Mouse (Mus musculus) right cerebral cortex, adult 18-20 months (tissue): ENCODE measurements at regions not wholly inside any gene's neighbourhood (a gene's known extent, or its start where the extent isn't known, plus 50 kb on each side); places are given as distances from the start of the nearest gene placed in this dataset.

Source experiments
- DNase-seq: peaks from one replicate; pipeline ENCODE4 v3.0.0; 2022; ENCODE audit warnings: mixed read lengths

DNA sequence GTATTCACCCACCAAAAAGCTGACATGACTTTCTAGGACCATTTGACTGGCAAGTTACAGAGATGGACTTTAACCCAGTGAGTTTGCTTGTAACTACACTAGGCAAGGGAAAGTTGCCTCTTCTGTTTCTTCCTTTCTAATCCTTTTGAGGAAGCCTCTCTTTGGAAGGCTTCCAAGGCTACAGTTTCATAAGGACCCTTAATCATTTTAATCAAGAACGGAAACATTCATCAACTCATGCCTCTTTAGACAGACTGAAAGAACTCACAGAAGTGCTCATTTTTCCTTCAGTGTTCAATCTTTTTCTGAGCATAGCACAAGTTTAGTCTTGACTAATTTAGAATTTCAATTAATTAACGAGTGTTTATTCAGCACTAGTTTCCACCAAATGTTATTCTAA, 84.2 kb downstream of the Ddx1 start:
- DNase-seq: no peak

DNA sequence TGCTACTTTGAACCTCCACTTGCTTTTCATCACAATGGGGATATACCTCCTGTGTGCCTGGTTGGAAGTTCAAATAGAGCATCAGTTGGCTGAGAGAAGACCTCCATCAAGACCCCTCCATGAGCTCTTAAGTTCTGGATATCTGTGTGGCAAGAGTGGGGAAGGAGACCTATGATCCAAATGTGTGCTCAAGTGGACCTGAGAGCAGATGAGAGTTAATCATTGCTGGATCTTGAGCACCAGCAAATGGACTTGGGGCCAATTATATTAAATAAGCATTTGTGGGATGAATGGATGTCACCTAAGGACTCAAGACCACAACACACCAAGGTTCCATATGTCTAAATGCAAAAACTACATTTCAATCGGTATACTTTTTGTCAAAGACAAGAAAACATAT, 88.0 kb downstream of the Ddx1 start:
- no peak for DNase-seq

DNA sequence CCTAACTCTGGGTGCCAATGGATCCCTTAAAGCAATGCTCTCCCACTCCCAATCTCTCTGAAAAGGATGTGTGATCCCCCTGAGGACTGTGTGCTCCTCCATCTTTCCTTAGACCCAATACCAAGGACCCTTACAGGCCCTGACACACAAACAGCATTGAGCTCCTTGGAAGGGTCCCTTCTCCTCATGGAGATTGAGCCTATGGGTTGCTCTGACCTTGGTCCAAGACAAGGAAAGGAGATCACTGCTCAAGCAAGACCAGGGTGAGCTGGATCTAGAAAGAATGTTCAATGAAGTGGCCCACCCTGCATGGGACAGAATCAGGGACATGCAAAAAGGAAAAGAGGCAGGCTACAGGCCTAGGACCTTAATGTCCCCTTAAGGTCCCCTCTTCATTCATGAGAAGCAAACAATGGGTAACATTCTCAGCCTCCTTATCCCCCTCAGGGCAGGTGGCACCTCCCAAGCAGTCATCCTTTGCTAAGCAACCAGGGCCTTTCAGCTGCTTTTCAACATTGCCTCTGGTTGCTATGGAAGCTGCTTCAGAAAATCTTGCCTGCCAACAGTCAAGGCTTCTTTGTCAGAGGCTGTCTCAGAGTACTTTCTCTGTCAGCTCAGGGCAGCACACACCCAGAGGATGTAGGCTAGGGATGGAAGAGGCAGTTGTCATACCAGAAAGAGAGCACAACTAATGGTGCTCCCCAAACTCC, 89.5 kb downstream of the Ddx1 start:
- DNase-seq: peak; percentile 67

DNA sequence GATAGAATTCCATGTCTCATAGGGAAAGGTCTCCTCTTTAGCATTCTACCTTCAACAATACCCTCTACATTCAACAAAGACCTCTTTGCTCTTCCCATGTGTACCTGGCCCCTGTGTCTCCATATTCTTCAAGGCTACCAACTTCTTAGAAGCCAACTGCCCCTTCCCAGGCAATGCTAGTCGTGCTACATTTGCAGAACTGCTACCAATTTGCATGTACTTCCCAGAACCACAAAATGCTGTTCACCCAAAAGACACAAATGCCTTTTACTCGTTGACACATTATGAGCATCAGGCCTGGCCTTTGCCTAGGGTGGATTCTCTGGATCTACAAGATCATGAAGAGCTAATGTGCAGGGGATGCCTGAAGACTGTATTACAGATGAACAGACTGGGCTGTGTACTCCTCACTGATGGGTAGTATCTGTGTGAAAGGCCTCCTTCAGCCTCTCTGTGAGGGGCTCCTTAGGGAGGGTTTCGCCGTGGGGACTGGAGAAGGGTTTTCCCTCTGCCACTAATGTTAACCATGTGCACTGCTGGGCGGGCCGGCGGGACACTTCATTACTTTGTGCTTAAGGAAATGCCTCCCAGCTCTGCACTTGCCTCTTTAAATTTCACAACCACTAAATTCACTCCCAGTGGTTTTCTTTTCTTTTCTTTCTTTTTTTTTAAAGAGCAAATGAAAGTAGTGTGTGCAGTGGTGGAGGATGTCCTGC, 91.2 kb downstream of the Ddx1 start:
- DNase-seq: no peak

DNA sequence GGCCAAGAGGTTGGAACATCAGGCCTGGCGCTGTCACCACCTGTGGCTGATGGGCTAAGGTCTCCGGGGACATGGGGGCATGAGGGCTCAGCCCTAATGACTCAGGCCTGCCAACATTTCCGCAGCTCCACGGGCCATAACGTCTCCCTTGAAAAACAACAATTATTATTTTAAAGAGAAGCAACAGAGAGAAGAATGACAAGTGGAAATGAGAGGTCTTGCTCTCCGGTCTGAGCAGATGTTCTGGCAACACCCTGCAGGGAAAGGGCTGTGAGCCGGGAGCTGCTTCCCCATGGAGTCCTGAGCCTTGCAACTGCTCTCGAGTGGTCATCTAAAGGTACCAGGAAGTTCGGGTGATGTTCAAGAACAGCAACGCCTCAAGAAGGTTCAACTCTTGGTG, 91.9 kb downstream of the Ddx1 start:
- no peak for DNase-seq

DNA sequence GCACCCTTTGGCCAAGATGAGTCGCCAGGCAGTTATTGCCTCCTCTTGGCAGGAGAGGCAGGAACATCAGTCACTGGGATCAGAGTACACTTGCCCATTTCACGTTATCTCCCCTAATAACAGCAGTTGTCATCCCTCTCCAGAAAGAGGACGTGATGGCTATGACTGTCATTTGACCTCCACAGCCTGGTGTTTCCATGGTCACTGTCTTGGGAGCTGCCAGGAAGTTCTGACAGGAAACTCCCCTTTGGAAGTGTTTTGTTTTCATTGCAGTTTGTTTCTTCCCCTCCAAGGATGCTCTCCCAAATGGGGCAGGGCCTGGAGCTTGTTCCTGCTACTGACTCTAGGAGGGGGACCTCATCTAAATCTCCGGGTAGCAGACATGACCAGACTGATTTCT, 98.3 kb downstream of the Ddx1 start:
- DNase-seq: no peak

DNA sequence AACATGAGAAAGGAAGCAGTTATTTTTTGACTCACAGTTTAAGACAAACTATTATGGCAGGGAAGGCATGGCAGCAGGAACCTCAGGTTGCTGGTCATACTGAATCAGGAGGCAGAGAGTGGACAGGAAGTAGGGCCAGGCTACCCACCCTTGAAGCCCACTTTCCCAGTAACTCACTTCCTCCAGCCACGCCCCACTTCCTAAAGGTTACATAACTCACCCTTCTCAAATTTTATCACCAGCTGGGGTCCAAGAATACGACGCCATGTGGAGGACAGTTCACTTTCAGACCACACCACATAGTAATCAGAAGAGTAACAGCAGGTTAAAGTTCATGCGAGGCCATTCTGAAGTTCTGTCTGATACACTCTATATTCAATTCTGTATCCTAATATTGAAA, 101.8 kb downstream of the Ddx1 start:
- DNase-seq: no peak

DNA sequence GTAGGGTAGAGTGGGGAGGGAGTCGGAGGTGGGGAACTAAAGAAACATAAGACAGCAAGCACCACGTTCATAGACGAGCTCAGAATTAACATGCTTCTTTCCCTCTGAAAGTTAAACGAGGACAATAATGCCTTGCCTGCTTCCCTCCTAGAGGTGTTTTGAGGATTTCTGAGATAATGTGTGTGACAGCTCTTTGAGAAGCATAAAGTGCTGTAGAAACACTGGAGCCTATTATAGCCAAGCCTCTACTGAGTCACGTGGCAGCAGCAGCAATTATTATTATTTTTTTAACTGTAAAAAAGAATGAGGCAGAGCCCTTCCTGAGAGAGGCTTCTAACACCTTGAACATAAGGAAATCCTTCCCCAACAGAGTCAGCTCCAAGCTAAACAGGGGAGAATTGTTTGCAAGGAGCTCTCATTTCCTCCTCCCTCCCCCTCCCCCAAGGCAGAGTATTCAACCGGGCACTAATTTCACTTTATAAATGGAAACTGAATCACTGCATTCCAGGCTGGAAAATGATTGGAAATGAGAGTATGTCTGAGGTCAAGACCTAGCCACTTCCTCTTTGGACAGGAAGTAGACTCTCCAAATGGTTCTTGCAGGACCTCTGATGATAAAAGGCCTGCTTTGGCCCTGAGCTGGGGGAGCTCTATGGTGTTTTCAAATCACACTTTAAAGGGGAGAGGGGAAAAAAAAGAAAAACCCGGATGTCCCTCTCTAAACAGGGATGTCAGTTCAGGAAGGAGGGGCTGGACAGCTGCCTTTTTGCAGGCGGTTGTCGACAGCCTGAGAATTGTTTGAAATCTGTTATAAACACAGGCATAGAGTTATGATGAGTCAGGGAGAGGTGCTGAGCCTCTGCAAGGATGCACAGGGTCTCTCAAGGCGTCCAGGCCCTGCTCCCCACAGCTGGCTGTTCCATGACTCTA, 103.6 kb downstream of the Ddx1 start:
- DNase-seq: no peak

DNA sequence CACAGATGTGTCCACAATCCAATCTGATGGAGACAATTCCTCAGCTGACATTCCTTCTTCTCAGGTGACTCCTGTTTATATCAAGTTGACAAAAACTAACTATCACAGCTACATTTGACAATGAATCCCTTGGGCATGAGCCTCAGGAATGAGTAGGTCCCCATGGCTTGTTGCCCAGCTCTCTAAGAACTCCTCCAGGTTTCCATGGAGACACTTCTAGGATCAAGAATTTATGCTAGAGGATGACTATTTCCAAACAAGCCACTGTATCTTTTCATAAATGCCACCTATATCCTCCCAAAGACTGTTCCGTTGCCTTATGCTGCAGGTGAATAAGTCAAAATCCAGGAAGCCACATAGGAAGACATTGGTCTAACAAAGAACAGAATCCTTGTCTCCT, 104.3 kb downstream of the Ddx1 start:
- peak; percentile 65 for DNase-seq

DNA sequence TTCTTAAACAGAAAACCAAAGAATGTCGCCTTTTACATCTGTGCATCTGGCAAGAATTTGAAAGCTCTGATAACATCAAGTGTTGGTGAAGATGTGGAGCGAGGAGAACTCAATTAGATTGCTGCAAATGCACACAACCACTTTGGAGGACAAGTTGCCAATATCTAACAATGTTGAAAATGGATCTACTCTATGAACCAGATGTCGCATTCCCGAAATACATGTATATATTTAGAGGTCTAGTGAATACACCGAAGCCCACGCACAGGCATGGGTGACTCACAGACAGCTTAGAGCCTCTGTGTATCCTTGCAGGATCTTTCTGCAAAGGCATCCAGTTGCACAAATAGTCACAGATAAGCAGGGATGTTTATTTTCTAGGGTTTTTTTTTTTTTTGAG, 108.4 kb downstream of the Ddx1 start:
- peak; percentile 88 for DNase-seq

DNA sequence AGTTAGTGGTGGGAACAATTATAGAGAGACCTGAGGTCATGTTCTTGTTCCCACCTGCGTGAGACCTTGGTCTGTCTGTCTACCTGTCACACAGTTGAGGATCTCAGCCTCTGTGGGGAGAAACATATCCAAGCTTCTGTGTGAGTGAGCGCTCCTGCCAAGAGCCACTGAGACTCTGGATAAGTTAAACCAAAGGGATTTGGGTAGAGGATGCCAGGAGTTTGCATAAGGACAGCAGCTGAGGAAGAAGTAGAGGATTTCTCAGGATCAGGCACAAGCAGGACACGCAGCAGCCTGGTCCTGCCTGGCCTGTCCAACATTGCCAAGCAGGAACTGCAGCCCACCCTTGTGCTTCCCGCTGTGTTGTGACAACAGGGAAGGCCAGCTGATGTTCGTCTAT, 109.8 kb downstream of the Ddx1 start:
- DNase-seq: no peak

DNA sequence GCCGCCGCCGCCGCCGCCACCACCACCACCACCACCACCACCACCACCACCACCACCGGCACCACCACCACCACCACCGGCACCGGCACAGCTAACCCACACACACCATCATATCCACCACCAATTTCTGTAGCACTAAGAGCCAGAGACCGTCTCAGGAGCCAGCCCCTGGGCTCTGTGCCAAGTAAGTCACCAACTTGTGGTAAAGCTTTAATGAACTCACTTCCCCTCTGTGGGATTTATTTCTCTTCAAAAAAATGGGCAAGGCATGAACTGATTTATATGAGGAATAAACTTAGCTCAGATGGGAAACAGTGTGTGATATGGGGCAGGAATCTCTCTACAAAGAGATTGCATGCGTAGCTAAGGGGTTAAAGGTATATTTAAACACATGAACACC, 114.8 kb downstream of the Ddx1 start:
- no peak for DNase-seq

DNA sequence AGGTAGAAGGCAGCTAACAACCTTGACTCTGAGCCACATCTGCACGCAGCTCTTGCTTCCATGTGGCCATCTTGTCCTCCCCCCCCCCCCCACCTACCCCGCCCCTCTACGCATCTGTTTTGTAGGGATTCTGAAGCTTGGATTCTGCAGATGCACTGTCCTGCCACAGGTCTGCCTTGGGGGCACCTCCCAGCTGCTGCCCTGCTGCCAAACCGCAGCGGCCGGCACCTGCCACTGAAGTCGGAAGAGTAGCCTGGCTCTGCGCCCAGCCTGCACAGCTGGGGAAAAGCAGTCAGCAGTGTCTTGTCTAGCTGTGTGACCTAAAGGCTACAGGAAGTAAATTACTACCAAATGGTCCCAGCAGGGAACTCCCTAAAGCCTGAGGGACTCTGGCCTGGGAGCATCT, 119.3 kb downstream of the Ddx1 start:
- DNase-seq: no peak

DNA sequence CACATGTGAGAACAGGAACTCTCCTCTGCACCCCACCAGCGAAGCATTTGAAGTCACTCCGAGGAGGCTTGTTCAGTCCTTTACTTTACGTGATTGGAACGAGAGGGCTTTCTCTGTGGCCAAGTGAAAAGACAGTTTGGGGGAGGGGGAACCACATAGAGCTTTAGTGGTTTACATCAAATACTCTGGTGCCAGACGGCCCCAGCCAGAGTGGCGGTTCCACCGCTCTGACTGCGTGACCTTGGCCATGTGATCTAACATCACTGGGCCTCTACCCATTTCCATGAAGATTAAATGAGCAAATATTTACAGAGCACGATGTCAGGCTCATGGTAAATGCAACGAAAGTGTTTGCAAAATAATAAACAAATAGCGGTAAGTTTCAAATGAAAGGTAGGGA, 121.6 kb downstream of the Ddx1 start:
- DNase-seq: no peak

DNA sequence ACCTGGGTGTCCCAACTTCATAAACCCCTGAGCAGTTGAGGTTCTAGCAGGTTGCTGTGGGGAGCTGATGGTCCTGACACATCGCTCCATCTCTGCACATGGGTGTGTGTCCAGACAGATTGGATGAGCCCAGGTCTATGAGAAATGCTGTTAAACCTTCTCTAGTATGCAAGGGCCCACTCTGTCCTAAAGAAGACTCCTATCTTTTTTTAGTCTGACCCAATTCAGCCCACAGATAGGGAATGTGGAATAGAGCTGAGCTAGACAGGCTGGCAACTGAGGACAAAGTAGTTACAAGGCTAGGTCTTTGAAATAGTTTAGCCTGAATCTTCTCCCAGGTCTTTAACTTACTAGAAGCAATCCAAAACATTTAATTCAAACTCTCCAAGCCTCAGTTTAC, 124.0 kb downstream of the Ddx1 start:
- no peak for DNase-seq

DNA sequence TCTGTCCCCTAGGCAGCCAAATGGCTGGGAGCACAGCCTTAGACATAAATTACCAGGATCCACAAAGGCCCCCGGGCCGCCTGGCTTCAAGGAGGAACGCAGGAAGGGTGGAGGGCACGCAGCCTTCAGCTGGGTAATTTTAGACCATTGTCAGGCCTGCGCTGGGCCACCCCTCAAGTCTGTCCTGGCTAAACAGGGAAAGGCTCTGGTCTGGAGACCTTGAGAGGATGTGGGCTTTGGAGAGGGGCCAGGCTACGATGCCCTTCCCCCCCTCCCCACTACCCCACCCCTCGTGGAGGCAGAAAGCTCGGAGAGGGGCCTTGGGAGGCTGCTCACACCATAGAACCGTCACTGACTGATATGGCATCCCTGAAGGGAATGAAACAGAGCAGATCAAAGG, 126.7 kb downstream of the Ddx1 start:
- DNase-seq: no peak

DNA sequence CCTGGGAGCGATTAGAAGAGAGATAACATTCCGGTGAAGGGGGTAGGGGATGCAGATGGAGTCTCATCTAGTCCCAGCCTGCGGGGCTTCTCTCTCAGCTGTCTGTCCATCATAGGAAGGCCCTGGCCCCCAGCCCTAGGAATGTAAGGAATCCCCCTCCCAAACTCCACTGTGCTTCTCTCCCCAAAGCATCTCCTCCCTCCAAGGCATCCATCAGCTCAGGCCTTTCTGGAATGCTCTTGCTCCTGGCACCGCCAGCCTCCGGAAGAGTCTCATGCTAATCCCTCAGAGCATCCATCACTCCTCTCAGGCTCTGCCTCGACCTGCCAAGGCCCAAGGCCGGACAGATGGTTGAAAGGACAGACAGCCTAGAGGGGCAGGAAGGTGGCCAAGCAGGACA, 128.4 kb downstream of the Ddx1 start:
- DNase-seq: no peak

DNA sequence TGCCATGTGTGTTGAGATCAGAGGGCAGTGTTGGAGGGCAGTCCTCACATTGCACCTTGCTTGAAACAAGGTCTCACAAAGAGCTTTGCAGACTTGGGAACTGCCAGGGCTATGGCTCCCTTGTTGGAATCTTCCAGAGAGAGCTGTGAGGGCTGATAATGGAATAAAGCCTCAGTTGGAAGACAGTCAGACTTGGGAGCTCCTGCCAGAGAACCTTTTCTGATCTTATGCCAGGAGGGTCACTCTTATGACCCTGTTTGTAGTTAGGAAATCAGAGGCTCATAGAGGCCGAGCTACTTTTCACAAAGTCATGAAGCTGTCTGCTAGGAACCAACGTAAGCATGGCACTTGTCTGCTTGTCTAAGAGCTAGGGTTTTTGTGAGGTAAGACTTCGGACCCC, 129.4 kb downstream of the Ddx1 start:
- DNase-seq: no peak

DNA sequence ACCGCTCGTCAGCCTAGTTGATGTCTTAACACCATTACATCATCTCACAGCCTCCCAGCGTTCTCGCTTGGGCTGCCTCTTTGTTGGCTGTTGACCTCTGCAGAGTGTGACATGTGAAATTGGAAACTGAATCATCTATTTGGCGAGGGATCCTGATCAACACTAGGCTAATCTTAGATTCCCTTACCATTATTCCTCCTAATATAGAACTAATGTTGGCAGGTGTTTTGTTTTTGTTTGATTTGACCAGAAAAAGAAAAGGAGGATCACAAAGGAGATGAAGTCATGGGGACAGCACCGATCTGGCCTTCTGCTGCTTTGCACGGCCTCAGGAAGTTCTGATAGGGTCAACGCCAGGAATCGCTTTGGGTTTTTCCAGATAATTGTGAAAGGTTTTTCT, 131.0 kb downstream of the Ddx1 start:
- DNase-seq: no peak

DNA sequence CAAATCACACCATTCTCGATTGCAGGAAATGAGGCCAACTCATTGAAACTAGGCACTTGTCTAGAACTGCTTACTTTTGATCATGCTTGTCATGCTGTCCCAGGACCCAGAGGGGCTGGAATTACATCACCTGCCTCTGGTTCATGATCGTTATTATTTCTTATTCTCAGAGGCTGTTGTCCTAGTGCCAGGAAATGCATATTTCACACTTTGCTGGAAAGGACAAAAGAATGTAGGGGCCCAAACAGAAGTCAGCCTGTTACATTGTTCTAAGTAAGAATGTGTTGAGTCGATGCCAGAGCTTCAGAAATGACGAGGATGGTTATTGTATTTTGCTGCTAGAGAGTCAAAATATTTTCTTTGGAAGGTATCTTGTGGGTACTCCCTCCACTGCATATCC, 134.7 kb downstream of the Ddx1 start:
- DNase-seq: no peak

DNA sequence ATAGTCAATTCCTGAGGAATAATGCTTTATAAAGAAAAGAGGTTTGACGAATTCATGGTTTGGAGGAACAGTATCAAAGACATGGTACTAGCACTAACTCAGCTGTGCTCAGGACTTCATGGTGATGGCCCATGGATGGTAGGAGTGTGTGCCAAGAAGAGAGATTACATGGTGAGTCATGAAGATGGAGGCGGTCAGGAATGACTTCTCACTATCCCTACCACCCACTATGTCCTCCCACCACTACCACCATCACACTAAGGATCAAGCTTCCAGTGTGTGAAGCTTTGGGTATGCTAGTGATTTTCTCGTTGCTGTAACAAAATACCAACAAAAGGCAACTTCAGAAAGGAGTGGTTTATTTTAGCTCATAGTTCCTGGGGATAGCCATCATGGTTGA, 142.1 kb downstream of the Ddx1 start:
- peak; percentile 52 for DNase-seq

DNA sequence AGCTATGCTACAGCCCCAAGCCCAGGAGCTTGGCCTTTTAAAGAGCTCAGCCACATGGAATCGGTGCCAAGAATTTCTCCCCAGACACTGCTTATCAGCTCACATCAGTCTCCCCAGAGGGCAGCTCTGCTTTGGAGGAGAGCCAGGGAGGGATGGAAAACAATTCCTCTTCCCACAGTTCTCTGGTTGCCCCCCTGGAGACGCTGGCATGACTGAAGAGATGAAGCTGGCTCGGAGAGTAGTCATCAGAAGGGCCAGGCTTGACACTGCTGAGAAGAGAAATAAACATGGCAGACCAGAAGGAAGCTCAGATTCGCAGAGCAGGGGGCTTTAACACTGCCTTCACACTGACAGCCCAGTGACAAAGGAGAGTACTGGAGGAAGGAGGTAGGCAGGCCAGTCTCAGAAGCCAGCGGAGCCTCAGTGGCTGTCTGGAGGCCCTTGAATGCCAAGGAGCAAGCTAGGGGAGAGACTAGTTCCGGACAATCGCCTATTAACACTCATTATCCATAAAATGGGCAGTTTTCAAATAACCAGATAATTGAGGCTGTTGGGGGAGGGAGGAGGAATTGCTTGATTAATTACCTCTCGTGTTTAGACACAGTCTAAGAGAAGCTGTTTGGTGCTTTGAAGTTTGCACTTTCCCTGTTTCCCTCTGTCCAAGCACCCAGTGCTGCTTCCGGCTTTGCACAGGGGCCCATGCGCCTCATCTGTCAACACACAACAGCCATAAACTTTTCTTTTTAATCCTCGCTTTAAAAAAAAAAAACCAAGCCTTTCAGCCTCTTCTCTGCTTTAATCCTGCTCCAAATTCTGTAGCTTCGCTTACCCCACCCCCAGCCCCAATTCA, 148.3 kb downstream of the Ddx1 start:
- no peak for DNase-seq
